Mouse (Mus musculus) urinary bladder, adult 18-20 months (tissue): ENCODE results near the gene Med27.
A peak's percentile ranks its signal among the peaks of the same experiment; 100 is the strongest.

Experiments
- DNase-seq, 2 experiments: peaks; one replicate each; pipeline ENCODE4 v3.0.0; 2022; ENCODE audit warnings: low spot score in 2 of 2, mixed read lengths in 2 of 2

The Med27 gene

GRCm38 (mm10) chr2:29466396-29466795 is 119.8 kb downstream of the Med27 start:
- DNase-seq = no peak

GRCm38 (mm10) chr2:29468517-29468936 is 121.9 kb downstream of the Med27 start:
- peak in 1 of 2 experiments; percentile 5 for DNase-seq

DNA sequence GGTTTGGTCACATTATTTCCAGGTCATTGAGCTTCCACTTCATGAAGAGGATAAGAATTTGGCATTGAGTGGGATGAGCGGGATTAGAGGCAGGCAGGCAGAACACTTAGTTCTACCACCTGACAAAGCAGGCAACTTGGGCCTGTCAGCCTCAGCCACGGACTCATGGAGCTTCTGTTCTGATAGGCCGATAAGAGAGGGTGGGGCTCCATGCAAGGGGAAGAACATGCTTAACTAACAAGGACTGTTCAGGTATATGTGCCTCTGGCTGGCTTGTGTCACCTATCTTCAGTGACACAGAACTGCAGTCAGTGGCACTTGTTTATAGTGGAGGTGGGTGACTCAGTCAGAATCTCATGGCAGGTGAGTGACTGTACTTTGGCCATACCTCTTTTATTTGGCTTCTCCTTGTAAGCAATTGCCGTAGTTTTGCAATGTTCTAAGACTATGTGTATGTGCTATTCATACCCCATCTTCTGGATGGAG is 126.4 kb downstream of the Med27 start:
- DNase-seq = no peak

- DNase-seq = no peak
Measured at GRCm38 (mm10) chr2:29473907-29474306, 127.3 kb downstream of the Med27 start.

DNA sequence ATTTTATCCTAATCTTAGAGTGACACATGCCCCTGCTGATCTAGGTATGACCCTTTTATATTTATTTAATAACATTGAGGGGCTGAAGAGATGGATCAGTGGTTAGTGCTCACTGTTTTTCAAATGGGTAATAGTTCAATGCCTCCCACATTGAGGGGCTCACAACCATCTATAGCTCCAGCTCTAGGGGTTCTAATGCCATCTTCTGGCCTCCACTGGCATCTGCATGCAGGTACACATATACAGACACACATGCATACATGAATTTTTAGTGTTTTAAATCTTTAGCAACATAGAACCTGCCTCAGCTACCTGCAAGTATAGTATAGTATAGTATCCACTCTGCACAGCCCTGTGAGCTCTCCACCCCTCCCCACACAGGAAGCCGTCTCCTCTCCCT is 130.1 kb downstream of the Med27 start:
- no peak for DNase-seq

- DNase-seq = no peak
Measured at GRCm38 (mm10) chr2:29481856-29482255, 135.2 kb downstream of the Med27 start.

GRCm38 (mm10) chr2:29482979-29483718 is 136.5 kb downstream of the Med27 start:
- DNase-seq = no peak

- DNase-seq = no peak
Measured at GRCm38 (mm10) chr2:29485519-29485918, 138.9 kb downstream of the Med27 start.

GRCm38 (mm10) chr2:29486491-29486890 is 139.9 kb downstream of the Med27 start:
- no peak for DNase-seq

DNA sequence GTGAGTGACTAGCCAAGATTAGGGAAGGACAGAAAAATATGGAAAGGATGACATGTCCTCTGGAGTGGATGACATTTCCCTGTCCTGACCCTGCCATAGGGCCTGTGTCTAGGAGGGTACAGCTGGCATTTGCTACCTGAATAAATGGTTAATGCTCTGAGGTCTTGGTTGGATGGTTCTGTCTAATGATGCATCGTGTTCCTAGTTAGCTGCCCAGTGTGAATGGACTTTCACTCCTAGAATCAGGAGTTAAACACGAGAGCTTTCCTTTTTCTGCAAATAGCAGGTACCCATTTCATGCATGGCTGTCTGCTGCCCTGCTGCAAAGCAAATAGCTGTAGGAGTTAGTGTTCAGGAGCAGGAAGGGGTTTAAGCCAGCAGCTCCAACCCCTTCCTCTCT is 141.0 kb downstream of the Med27 start:
- no peak for DNase-seq

DNA sequence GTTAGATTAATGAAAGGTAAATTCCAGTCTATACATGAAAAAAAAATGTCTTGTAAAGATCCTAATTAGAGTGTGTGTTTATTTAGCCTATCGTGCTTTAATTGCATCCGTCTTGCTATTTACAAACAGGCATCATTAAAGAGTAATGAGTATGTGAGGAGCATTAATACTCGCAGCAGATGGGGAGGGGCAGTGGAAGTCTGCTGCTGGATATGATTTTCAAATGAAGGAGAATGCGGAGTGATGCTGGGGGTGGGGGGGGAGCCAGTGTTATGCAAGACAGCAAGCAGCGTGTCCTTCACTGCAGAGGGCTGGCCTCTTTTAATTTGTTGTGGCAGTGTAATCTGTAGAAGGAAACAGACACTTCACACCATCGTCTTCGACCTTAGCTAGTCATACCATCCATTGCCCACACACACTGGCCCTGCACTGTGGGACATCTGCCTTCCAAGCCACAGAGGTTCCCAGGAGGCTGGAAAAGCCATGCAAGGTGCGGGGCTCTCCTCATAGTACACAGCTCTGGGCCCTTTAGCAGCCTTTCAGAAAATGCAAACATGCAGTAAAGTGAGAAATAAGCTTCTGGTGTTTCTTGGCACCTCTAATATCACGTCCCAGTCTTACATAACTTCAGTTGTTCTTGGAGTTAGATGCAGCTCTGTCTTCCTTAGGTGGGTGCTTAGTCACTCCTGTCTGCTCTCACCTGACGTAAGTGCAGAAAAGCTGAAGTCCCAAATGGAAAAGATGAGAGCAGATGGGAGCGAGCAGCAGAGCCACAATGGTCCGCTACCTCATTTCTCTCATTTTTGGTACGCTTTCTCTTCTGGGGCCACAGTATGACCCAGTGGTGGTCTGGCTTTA is 142.0 kb downstream of the Med27 start:
- no peak for DNase-seq

DNA sequence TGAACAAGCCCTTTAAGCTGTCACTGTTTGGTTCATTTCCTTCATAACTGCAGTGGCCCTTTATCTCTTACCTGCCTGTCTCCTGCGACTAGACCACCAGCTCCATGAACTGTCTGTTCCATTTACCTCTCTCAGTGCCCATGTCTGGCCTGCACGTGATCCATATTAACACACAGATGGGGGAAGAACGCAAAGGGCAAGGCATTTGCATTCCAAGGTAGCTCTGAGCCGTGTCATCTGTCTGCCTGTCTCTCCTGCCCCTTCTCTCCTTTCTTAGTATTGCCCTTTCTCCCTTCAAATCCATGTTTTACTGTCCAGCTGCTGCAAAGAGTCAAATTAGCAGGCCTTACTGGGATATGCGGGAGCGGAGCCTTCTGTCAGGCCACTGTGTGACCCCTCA is 145.0 kb downstream of the Med27 start:
- no peak for DNase-seq

GRCm38 (mm10) chr2:29493396-29494031 is 146.9 kb downstream of the Med27 start:
- DNase-seq = no peak

DNA sequence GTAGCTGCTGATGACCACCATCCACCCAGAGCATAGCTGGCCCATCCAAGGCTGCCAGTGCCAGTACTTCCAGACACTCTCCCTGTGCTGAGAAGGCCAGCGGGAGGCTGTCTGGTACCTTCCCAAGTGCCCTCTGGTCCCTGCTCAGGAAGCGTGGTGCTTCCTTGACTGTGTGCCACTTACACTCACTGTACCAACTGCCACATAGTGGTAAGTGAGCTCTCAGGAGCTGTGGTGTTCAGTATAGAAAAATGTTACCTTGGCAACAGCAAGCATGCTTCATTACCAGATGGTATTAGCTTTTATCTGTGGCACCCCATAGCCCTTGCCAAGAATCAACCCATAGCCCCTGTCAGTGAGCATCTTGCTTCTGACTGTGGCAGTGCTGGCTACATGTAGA is 148.7 kb downstream of the Med27 start:
- no peak for DNase-seq

- DNase-seq = no peak
Measured at GRCm38 (mm10) chr2:29500601-29501350, 154.2 kb downstream of the Med27 start.

GRCm38 (mm10) chr2:29501381-29501780 is 154.8 kb downstream of the Med27 start:
- DNase-seq = no peak

- no peak for DNase-seq
Measured at GRCm38 (mm10) chr2:29504848-29505247, 158.2 kb downstream of the Med27 start.

GRCm38 (mm10) chr2:29506411-29506810 is 159.8 kb downstream of the Med27 start:
- no peak for DNase-seq

- no peak for DNase-seq
Measured at GRCm38 (mm10) chr2:29513131-29513530, 166.5 kb downstream of the Med27 start.

DNA sequence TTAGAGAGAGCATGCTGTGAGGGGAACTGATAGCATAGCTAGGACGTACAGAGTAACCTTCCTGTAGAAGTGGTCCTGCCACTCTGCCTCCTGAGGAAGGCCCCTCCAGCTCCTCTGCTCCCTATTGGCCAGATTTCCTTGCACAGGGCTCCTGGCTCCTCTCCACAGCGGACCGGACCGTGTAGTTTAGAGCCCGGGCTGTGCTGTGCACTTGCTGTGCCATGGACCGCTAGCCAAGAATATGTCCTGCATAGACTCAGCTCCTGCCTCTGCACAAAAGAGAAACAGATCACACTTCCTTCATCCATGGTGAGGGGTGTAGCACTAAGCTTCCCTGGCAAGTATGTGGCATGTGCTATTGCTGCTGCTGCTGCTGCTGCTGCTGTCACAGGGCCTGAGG is 168.2 kb downstream of the Med27 start:
- DNase-seq = no peak

DNA sequence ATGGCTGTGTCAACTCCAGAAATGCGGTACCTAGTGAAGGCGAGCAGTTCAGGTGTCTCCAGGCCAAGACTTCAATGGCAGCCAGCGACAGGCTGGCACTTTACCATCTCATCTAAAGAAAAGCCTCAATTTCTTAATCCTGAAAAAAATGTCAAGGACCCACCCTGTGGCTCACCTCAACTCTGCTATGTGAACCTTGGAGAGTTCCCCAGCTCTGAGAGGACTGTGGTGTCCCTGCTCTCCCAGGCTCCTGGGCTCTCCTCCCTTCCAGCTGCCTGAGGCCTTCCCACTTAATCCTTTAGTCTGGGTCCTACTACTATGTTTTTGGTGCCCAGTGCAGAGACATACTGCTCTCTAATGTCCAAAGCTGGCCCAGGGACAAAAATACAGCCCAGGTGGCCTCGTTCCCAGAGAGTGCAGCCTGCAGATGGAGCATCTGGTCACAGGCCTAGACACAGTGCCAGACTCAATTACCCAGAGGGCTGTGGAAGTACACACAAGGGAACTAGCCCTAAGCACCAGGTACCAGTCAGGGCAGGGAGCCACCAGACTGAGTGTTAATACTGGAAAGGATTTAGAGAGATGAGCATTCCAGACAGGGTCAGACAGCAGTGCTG is 169.3 kb downstream of the Med27 start:
- DNase-seq = no peak
